Mouse (Mus musculus) lung, embryonic 16.5 days (tissue): ENCODE results near the gene Lmbrd1. TPM values are rescaled to one million over a fixed set of nuclear protein-coding genes. Genes with fewer than 3 reads are reported as not detected.
A peak's percentile ranks its signal among the peaks of the same experiment; 100 is the strongest.

Source experiments
- ATAC-seq: fragments of 200-750 bp; cut with Nextera tagmentation; 2 replicates; pipeline ENCODE4 v1.8.0; 2017; ENCODE audit warnings: low read depth, mild to moderate bottlenecking, moderate library complexity
- H3K27ac ChIP-seq: fragments of 300-500 bp; sonication (generic); 2 replicates; pipeline ENCODE4 v1.5.1; 2014; ENCODE audit warnings: mild to moderate bottlenecking, control low read depth, low read length
- H3K27me3 ChIP-seq: fragments of 300-500 bp; sonication (generic); 2 replicates; pipeline ENCODE4 v1.6.1; 2014; ENCODE audit warnings: low read depth, low read length, mixed read lengths; ENCODE audit not compliant: control insufficient read depth, insufficient read depth
- H3K36me3 ChIP-seq: fragments of 300-500 bp; sonication (generic); 2 replicates; pipeline ENCODE4 v1.6.1; 2014; ENCODE audit warnings: low read length; ENCODE audit not compliant: control insufficient read depth, insufficient read depth
- H3K4me1 ChIP-seq: fragments of 300-500 bp; sonication (generic); replicated peaks from 2 replicates; pipeline ENCODE4 v1.6.1; 2014; ENCODE audit warnings: low read length, mixed read lengths; ENCODE audit not compliant: control insufficient read depth, insufficient read depth
- H3K4me2 ChIP-seq: fragments of 300-500 bp; sonication (generic); 2 replicates; pipeline ENCODE4 v1.6.1; 2014; ENCODE audit warnings: low read depth, low read length, control low read depth
- H3K4me3 ChIP-seq: fragments of 300-500 bp; sonication (generic); 2 replicates; pipeline ENCODE4 v1.5.1; 2014; ENCODE audit warnings: mild to moderate bottlenecking, low read length, control low read depth
- H3K9ac ChIP-seq: fragments of 300-500 bp; sonication (generic); 2 replicates; pipeline ENCODE4 v1.6.1; 2014; ENCODE audit warnings: low read length, control low read depth
- H3K9me3 ChIP-seq: fragments of 300-500 bp; sonication (generic); 2 replicates; pipeline ENCODE4 v1.6.1; 2016; ENCODE audit warnings: low read length; ENCODE audit not compliant: control insufficient read depth
- WGBS: fragments of 180-500 bp; shearing (Covaris S2); extraction: QIAGEN DNeasy Blood & Tissue Kit; methylation state at CpG from one replicate; pipeline ENCODE4 v1.1.7; 2014; 5-methylcytosine and 5-hydroxymethylcytosine counted together
- polyA plus RNA-seq: library from polyadenylated mRNA; unstranded; fragments of >200 nt; fragmentation: Nextera tagmentation; extraction: Ambion mirVana; gene quantifications from 2 replicates; pipeline ENCODE4 v1.2.1, GENCODE M21; 2015

Lmbrd1 gene
- polyA plus RNA-seq, 1 experiment from 2014 or later: 37.2 TPM

GRCm38 (mm10) chr1:24679071-24679470 lies 641 bp downstream of the Lmbrd1 start:
- peak overlapping the region; percentile 69 for H3K4me3 ChIP-seq
- no peaks in the 10 kb centered on the region for H3K36me3 ChIP-seq
- WGBS: 3% methylated on average over 13 of the region's 13 CpGs
- peak; percentile 32 for ATAC-seq
- peak overlapping the region; percentile 79 for H3K4me2 ChIP-seq
- H3K27ac ChIP-seq: peak overlapping the region; percentile 39
- peak overlapping the region; percentile 90 for H3K9ac ChIP-seq
- no peaks in the 10 kb centered on the region for H3K27me3 ChIP-seq
- H3K4me1 ChIP-seq: peaks cover 3% of the 10 kb centered on the region; the same call in 1 of the 2 replicates
- no peaks in the 10 kb centered on the region for H3K9me3 ChIP-seq

- Histone ChIP-seq H3K27me3 (no peaks in the 10 kb centered on the region), H3K27ac (no peak overlapping the region), H3K4me2 (no peak overlapping the region), H3K36me3 (no peaks in the 10 kb centered on the region; the same call in 1 of the 2 replicates), H3K9ac (no peak overlapping the region), H3K4me1 (peaks cover 3% of the 10 kb centered on the region; the same call in 1 of the 2 replicates), H3K9me3 (no peaks in the 10 kb centered on the region), H3K4me3 (no peak overlapping the region)
- 98% methylated on average over 3 of the region's 3 CpGs for WGBS
- ATAC-seq: no peak
These were observed 2.6 kb downstream of the Lmbrd1 start for GRCm38 (mm10) chr1:24680991-24681390.

GRCm38 (mm10) chr1:24681946-24682345 lies 3.5 kb downstream of the Lmbrd1 start:
- H3K27me3 ChIP-seq: no peaks in the 10 kb centered on the region
- H3K4me2 ChIP-seq: no peak overlapping the region
- WGBS: 62% methylated on average over 3 of the region's 3 CpGs
- no peaks in the 10 kb centered on the region for H3K9me3 ChIP-seq
- no peak overlapping the region for H3K27ac ChIP-seq
- H3K4me3 ChIP-seq: no peak overlapping the region
- H3K4me1 ChIP-seq: peaks cover 3% of the 10 kb centered on the region; the same call in 1 of the 2 replicates
- H3K9ac ChIP-seq: no peak overlapping the region
- H3K36me3 ChIP-seq: no peaks in the 10 kb centered on the region; the same call in 1 of the 2 replicates
- no peak for ATAC-seq

- WGBS: 87% methylated on average over 1 of the region's 1 CpGs
- Histone ChIP-seq H3K4me2 (no peak overlapping the region), H3K4me1 (peaks cover 3% of the 10 kb centered on the region; the same call in 1 of the 2 replicates), H3K9ac (no peak overlapping the region), H3K27me3 (no peaks in the 10 kb centered on the region), H3K27ac (no peak overlapping the region), H3K9me3 (no peaks in the 10 kb centered on the region), H3K4me3 (no peak overlapping the region), H3K36me3 (peaks cover 3% of the 10 kb centered on the region)
- ATAC-seq: peak; percentile 97
These were observed 5.5 kb downstream of the Lmbrd1 start for GRCm38 (mm10) chr1:24683947-24684346.

- ATAC-seq: no peak
- Histone ChIP-seq H3K4me3 (no peak overlapping the region), H3K9me3 (no peaks in the 10 kb centered on the region), H3K27me3 (no peaks in the 10 kb centered on the region), H3K4me2 (no peak overlapping the region), H3K9ac (no peak overlapping the region), H3K36me3 (peaks cover 3% of the 10 kb centered on the region), H3K4me1 (no peaks in the 10 kb centered on the region), H3K27ac (no peak overlapping the region)
- 86% methylated on average over 7 of the region's 7 CpGs for WGBS
These were observed 7.2 kb downstream of the Lmbrd1 start for GRCm38 (mm10) chr1:24685606-24686005.

GRCm38 (mm10) chr1:24686235-24687021 lies 8.0 kb downstream of the Lmbrd1 start:
- ATAC-seq: no peak
- H3K36me3 ChIP-seq: peaks cover 3% of the 10 kb centered on the region
- 89% methylated on average over 4 of the region's 4 CpGs for WGBS

GRCm38 (mm10) chr1:24697677-24698076 lies 19.2 kb downstream of the Lmbrd1 start:
- Histone ChIP-seq H3K4me1 (no peaks in the 10 kb centered on the region; the same call in 1 of the 2 replicates), H3K27me3 (no peaks in the 10 kb centered on the region), H3K4me2 (no peak overlapping the region), H3K36me3 (peaks cover 5% of the 10 kb centered on the region; the same call in 1 of the 2 replicates), H3K27ac (no peak overlapping the region), H3K9me3 (no peaks in the 10 kb centered on the region), H3K4me3 (no peak overlapping the region), H3K9ac (no peak overlapping the region)
- ATAC-seq: no peak
- WGBS: 83% methylated on average over 3 of the region's 3 CpGs

More at GRCm38 (mm10) chr1:24686235-24687021, 8.0 kb downstream of the Lmbrd1 start:
- no peak overlapping the region for H3K9ac ChIP-seq
- no peak overlapping the region for H3K4me2 ChIP-seq
- no peaks in the 10 kb centered on the region for H3K27me3 ChIP-seq
- no peaks in the 10 kb centered on the region for H3K9me3 ChIP-seq
- no peak overlapping the region for H3K27ac ChIP-seq
- H3K4me1 ChIP-seq: no peaks in the 10 kb centered on the region
- H3K4me3 ChIP-seq: no peak overlapping the region

GRCm38 (mm10) chr1:24698146-24698880 lies 19.9 kb downstream of the Lmbrd1 start:
- no peak overlapping the region for H3K4me3 ChIP-seq
- no peak overlapping the region for H3K4me2 ChIP-seq
- no peaks in the 10 kb centered on the region; the same call in 1 of the 2 replicates for H3K4me1 ChIP-seq
- H3K27me3 ChIP-seq: no peaks in the 10 kb centered on the region
- H3K27ac ChIP-seq: no peak overlapping the region
- H3K9me3 ChIP-seq: no peaks in the 10 kb centered on the region
- H3K36me3 ChIP-seq: no peaks in the 10 kb centered on the region; the same call in 1 of the 2 replicates
- WGBS: 64% methylated on average over 9 of the region's 9 CpGs
- ATAC-seq: no peak
- no peak overlapping the region for H3K9ac ChIP-seq

- no peaks in the 10 kb centered on the region for H3K27me3 ChIP-seq
- H3K4me1 ChIP-seq: no peaks in the 10 kb centered on the region; the same call in 1 of the 2 replicates
- H3K36me3 ChIP-seq: no peaks in the 10 kb centered on the region
- 0 out of 2 replicates have a peak overlapping the region, but pooled peaks have one; percentile 14 for H3K4me2 ChIP-seq
- H3K4me3 ChIP-seq: no peak overlapping the region
- 21% methylated on average over 9 of the region's 9 CpGs for WGBS
- peak; percentile 74 for ATAC-seq
- no peak overlapping the region for H3K9ac ChIP-seq
- H3K27ac ChIP-seq: no peak overlapping the region
- H3K9me3 ChIP-seq: no peaks in the 10 kb centered on the region
These were observed 20.9 kb downstream of the Lmbrd1 start for GRCm38 (mm10) chr1:24699320-24699719.
